Mouse (Mus musculus) ZHBTc4 (cell line): ENCODE results near the gene Rad23a.
A peak's percentile ranks its signal among the peaks of the same experiment; 100 is the strongest.
"Not testable (repeated sequence)": the region's sequence is repeated elsewhere in the genome, so short reads cannot be mapped to it uniquely, and the experiment has no call there.

Source experiments
- DNase-seq: peaks from one replicate; pipeline ENCODE4 v3.0.0-alpha.2; 2011; ENCODE audit warnings: low read depth, low spot score

Gene Rad23a

DNA sequence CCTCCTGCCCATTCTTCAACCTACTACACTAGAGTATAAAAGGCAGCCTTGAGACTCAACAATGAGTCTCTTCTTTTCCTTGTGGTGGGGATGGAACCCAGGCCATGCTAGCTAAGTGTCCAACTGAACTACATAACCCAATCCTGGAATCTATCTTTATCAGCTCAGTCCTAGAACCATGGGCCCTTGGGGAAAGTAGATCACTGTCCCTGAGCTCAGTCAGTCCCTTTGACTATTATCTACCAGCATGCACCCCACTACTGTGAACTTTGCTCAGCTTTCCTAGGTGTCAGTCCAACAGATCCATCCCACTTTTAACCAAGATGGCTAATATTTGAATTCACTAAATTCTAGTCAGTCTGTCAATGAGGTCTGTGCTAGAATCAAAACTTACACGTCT lies 1.0 kb upstream of the Rad23a start:
- DNase-seq = no peak

DNA sequence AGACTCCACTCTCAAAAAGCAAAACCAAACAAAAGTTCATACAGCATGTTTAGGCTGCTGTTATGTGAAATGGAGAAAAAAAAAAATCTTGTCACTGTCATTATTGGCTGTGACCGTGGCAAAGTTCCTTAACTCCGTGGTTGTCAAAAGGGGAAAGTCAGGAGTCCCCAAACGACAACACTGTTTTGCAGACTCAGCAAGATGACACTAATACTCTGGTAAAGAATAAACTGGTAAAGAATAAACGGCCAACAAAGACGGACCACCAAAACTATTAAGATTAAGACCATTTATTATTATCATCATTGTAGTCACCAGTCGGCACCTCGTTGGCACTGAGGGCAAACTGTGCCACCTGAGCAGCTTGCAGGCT lies 604 bp downstream of the Rad23a start:
- DNase-seq = no peak

DNA sequence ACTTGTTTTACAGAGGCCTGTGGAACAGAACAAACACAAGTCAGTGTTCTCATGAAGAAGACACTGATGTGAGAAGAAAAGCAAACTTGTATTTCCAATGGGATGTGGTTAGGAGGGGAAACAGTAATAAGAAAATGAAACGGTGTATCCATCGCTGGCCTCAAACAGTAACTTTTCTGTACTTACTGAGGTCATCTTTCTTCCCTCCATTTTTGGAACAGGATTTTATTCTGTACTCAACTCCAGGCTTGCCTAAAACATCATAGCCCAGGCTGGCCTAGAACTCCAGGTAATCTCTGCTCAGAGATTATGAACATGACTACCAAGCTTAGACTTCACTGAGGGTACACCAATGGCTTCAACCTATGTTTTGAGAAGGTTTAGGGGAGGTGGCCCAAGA lies 1.1 kb downstream of the Rad23a start:
- no peak for DNase-seq

DNA sequence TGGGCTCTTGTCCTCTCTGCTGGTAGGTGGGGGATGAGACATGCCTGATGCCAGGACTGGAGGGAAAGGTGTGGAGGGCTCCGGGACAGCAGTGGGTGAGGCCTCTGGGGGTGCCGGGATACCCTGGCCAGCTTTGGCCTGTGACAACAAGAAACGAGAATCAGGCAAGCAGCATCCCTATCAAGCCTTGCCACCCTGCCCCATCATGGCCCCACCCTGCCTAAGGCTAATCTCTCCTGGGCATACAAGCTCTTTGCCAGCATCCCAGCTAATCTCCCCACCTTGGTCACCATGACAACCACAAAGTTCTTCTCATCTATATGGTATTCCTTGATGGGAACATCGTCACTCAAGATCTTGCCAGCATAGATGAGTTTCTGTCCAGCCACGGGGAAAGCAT lies 2.0 kb downstream of the Rad23a start:
- DNase-seq = no peak

DNA sequence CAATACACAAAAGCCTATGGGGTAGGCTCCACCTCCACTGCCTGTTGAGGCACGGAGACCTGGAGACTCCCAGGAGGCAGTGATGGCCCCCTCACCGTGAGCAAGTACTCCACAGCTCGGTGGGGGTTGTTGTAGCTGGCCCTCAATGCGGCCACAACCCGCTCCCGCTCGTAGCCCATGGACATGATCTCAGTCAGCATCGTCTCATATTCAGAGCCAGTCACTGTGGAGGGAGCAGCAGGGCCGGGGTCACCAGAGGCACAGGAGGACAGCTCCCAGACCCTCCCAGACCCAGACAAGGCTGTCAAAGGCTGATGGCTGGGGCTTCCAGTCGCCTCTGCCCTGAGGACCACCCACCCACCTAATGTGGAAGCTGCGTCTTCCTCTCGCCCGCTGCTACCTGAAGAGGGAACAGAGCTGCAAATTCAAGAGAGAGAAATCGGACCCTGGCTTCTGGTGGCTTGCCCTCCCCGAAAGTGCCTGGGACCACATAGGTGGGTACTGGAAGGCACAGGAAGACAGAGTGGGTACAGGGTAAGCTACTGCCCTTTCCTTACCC lies 2.5 kb downstream of the Rad23a start:
- no peak for DNase-seq

DNA sequence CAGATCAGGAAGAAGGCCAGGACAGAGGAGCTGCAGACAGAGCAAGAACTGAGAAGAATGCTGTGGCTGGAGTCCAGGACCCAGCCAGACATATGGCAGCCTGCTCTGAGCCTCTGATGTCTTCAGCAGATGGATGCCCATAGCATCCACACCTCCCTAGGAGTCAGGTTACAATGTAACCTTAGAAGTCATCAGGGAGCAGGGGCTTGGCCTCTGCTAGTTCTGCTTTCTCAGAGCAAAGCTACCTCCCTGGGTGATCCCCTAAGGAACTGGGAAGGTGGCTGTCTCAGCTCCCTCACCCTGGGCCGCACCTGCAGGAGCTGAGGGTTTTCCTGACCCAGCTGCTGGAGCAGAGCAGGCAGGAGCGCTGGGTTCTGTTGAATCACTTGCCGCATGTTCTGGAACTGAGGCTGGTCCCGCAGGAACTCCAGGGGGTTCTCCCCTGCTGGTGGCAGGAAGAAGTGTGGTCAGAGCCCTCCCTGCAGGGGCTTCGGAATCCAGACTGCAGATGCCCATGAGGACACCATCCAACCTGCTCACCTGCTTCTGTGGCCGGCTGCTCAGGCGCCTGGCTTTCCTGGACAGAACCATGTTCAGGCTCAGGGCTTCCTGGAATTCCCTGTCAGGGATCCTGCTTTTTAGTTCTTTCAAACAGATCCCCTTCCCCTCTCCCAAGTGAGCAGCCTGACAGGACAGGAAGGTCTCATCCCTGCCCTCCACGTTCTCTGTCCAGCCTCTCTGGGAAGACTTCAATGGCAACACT lies 3.1 kb downstream of the Rad23a start:
- peak; percentile 58 for DNase-seq

DNA sequence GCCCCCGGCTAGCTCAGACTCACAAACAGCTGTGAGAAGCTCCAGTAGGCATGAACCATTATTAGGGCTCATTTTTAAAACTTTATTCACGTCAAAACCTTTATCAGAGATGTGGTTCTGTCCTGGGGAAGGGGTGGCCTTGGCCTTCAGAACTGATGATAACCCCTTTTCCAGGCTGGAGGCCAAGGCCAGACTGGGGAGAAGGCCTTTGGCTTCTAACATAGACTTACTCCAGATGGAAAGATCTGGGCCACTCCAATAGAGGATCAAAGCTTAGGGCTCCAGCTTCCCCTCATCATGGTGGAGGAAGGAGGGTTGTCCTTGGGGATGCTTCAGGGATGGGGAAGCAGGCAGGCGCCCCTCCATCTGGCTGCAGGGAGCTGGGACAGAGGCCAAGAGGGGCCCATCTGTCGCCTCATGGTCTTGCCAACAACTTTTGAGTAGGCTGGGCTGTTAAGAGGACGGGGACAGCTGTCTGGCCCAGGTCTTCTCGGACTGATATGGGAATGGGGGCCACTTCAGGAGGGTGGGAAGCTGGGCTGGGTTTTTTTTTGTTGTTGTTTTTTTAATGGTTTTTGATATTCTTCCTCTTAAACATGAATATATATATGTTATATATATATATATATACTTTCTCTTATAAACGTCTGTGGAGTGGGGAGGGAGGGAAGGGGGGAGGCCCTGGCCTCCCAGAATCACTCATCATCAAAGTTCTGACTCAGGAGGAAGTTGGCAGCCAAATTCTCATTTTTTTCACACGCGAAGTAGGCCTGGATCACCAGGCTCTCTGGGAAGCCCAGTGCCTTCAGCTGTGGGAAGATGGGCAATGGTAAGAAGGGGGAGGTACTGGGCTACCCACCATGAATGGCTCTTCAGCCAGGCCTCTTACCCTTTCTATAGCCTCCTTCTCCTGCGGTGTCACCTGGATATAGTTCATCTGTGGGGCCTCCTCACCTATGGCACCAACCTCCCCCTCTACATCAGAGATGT lies 5.3 kb downstream of the Rad23a start:
- no peak for DNase-seq

DNA sequence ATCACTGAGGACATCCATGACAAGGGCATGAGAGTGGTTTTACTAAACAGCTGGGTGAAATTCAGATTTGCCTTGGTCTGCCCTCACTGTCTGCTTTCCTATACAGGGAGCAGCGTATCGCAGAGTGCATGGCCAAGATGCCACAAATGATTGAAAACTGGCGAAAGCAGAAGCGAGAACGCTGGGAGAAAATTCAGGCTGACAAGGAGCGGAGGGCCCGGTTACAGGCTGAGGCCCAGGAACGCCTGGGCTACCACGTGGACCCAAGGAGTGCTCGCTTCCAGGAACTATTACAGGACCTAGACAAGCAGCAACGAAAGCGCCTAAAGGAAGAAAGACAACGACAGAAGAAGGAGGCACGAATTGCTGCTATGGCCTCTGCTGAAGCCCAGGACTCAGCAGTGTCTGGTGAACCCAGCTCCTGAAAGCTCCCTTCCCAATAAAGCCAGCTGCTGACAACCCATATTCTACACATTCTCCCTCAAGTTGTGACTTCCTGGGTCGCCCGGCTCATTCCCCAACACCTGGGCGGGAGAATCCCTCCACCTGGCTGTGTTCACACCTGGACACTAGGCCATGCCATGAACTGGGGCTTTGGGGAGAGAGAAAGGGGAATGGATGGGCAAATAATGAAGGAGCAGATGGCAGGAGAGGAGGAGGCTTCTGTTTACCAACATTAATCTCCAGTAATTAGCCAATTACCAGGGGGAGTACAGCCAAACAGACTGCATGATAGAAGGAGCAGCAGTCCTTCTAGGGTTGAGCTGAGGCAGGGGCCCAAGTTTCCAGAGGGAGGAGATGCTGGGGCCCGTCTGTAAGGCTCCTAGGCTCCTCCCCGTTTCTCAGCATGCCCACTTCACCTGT lies 6.2 kb downstream of the Rad23a start:
- no peak for DNase-seq

DNA sequence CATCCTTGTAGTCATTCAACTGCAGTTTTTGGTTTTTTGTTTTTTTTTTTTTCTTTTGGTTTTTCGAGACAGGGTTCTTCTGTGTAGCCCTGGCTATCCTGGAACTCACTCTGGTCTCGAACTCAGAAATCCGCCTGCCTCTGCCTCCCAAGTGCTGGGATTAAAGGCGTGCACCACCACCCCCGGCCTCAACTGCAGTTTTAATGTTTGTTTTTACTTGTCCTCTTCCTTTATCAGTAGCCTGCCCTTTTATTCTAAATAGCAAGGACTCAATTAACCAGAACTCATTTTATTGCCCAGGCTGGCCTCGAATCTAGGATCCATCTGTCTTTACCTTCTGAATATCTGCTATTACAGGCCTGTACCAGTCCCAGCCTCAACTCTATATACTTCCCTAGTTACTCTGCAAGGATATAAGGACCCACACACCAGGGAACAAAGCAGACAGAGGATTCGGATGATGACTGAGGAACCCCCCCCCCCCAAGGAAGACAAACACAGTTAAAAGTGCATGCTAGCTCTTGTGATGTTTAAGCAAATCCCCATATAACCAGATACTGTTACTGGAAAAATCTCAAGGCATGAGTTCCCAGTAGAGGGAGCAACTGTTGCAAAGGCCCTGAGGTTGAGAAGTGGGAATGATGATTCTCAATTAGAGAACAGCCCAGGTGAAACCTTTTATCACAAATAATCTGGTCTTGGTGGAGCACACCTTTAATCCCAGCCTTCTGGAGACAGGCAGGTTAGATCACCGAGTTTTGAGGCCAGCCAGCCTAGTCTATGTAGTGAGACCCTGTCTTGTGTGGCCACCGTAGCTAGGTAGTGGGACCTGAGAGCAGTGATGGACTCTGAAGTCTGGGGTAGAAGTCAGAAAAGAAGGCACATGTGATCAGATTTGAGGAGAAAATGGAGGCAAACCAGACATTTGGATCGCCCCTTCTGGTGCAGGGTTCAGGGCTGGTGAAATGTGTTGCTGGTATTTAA lies 7.4 kb downstream of the Rad23a start:
- no peak for DNase-seq

DNA sequence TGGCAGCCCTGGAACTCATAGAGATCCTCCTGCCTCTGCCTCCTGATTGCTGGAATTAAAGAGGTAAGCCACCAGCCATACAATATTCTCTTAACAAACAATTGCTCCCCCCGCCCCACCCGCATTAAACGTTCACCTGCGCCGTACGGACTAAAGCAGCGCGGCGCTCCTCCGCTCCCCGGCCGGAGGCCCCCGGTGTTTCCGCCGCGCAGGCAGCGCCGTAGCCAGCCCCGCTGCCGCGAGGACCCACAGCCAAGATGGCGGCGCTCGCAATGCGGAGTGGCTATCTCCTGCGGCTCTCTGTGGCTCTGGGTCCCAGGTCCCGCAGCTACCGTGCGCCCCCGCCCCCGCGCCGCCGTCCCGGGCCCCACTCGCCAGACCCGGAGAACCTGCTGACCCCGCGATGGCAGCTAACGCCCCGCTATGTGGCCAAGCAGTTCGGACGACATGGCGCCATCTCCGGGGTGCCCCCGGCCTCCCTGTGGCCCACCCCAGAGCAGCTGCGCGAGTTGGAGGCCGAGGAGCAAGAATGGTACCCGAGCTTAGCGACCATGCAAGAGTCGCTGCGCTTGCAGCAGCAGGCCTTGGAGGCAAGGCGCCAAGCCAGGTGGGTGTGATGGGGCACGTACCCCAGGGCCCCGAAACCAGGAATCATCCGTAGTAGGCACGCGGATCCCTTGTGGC lies 8.3 kb downstream of the Rad23a start:
- DNase-seq = peak; percentile 87

DNA sequence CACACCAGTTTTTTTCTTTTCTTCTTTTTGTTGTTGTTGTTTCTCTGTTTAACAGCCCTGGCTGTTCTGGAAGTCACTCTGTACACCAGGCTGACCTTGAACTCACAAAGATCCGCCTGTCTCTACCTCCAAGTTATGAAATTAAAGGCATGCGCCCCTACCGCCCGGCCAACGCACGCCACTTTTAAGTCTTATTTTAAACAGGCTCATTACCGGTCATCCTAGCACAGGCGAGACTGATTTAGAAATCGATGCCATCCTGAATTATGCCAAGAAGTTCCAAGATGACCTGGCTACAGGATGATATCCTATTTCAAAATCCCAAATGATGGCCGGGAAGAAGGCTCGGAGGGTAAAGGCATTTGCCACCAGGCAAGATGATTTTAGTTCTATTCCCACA lies 9.0 kb downstream of the Rad23a start, which contains the start of gene Gadd45gip1:
Gene Gadd45gip1, plus strand, starts transcription at position 33 of the 400 bp plus-strand sequence.
- DNase-seq = peak; percentile 91

DNA sequence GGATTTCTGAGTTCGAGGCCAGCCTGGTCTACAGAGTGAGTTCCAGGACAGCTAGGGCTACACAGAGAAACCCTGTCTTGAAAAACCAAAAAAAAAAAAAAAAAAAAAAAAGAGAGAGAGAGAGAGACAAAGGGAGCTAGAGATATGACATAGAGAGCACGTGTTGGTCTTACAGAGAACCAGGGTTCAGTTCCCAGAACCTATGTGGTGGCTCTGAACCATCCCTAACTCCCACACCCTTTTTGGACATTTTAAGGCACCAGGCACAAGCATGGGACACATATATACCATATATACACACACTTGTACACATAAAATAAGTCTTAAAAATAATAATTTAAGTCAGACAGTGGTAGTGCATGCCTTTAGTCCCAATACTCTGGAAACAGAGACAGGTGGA lies 13.9 kb downstream of the Rad23a start:
- DNase-seq = not testable (repeated sequence)

DNA sequence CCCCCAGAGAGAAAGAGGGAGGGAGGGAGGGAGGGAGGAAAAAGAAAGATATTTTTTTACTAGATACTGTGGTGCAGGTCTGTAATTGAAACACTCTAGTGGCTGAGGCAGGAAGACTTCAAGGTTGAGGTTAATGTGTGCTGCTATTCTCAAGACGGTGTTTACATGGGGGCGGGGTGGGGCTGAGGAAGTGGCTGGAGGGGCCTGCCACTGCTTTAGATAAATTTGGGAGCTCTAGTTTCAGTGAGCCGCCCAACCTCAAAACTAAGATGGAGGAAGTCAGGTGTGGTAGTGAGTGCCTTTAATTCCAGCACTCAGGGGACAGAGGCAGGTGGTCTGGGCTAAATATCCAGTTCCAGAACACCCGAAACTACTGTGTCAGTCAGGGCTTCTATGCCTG lies 14.8 kb downstream of the Rad23a start:
- DNase-seq = no peak

DNA sequence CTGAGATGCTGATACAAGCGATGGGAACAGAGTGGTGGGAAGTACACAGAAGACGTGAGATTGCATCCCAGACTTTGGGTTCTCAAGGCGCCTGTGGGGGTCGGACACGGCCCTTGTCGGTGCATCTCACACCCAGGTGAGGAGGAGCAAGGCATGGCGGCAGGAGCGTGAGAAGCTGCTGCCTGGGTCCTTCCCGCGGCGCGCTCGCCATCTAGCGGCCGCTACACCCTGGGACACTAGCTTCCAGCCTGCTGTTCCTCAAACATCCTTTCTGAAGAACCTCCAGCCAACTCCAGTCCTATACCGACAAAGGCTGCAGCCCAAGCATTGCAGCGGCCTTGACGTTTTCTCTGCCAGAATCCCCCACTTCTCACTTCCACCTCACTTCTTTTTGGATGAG lies 16.8 kb downstream of the Rad23a start:
- peak; percentile 92 for DNase-seq

DNA sequence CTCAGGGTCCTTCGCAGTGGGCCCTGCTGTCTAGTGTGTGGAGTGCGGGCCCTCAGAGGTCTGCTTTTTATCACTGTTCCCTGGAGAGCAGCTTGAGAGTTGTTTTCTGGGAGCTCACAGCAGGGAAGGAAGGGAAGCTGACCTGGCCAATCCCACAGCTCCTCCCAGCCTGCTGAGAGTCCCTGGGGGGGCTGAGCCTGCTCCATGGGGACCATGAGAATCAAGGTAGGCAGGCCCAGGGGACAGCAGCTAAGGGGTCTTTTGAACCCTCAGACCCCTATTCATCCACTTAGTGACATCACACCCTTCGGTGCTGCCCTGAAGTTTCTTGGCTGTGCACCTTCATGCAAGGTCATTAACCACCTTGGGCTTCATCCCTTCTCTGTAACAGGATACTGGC lies 17.7 kb downstream of the Rad23a start, which contains the start of gene Dand5:
Gene Dand5, minus strand, starts transcription at position 101 of the 400 bp plus-strand sequence.
- DNase-seq = no peak

DNA sequence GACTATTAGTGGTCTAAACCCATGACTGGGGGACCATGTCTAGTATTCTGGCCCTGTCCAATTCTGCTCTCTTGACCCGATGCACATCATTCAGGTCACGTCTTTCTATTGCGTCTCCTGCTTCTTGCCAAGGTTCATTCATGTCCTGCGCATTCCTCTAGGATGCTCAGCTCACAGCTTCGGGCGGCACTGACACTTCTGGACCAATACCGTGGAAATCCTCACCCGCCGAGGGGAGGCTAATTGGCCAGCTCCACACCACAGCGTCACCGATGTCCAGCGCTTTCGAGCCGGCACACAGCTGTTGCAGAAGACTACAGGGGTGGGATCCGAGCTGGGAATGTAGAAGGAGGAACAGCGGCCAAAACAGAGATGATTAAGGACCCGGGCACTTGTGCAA lies 24.3 kb downstream of the Rad23a start:
- peak; percentile 27 for DNase-seq

DNA sequence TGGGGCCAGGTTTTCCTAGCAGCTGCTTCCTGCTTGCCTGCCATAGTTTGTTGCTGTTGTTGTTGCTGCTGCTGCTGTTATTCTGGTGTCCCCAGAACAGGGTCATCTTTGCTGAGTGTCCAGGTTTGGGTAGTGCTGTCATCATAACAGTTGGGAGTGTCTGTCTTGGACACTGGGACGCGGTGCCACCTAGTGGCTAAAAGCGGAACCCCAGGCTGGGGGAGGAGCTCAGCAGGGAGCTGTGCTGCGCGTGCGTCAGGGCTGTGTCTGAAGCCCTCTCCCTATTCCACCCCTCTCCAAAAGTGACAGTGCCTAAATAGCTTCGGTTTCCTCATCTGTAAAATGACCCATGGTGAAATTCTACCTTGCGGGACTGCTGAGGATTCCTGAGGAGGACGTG lies 24.9 kb downstream of the Rad23a start:
- peak; percentile 95 for DNase-seq

DNA sequence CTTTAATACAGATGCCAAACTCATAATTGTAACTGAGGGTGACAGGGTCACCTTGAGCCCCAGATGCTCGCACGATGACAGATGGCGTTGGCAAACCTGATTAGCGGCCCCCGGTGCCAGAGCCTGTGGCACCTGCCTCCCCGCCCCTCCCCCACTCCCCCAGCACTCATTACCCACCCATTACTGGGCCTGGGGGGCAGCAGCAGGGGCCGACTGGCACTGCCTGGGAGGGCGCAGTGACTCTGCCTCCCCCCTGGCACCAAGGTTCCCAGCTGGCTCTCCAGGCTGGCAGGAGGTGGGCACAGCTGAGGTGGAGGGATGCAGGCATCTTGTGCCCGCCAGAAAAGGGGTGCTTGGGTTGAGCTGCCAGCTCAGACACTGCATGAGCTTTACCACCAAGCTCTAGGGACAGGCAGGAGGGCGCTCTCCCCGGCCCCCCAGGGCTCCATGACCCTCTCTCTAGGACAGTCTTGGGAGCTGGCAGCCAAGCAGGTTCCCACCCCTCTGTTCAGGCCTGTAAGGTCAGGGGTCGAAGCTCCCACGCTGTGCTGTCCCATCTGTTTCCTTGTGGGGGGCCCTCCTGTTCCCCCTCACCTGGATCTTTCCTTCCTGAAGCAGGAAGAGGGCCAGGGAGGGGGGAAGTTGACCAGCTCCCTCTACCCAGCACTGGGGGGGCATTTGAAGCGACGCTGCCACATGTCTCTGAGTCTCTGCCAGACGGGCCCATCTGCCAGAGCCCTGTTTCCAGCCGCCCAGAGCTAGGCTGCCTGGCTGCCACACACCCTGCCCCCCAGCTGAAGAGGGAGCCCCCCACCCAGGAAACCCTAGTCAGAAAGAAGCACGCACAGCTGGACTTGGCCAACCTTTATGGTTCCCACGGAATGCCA lies 25.7 kb downstream of the Rad23a start:
- DNase-seq = no peak

DNA sequence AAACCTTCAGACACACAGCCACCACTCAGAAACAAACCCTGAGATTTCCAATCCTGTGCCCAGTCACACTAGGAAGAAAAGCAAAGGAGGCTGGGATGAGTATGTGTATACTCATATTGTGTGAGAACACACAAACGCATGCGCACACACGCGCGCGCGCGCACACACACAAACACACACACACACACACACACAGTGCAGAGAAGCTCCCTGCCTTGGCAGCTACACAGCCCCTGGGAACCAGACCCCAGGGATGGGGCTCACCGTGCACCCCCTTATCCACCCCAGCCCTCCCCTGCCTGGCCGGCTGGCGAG lies 26.3 kb downstream of the Rad23a start:
- DNase-seq = no peak
